Mouse (Mus musculus) kidney, adult 2 months (tissue): Measurements from ENCODE around the gene Cd44.

Source experiments
- CTCF ChIP-seq: fragments of 200-500 bp; conservative IDR thresholded peaks from 2 replicates; pipeline ENCODE4 v1.5.1; 2011; ENCODE audit warnings: low read depth, mild to moderate bottlenecking, control low read depth, low read length, moderate library complexity, mixed read lengths; ENCODE audit not compliant: insufficient read depth, insufficient read length
- POLR2A ChIP-seq: fragments of 200-500 bp; IDR thresholded peaks from one replicate; pipeline ENCODE4 v1.6.1; 2011; ENCODE audit warnings: low read depth, low read length, control low read depth

GRCm38 (mm10) chr2:102831547-102831946 lies 69.9 kb downstream of the Cd44 start:
- no peak for TF ChIP-seq POLR2A
- TF ChIP-seq CTCF, result no peak
